Mouse (Mus musculus): ENCODE results near the gene Fkrp. TPM values are rescaled to one million over a fixed set of nuclear protein-coding genes. Genes with fewer than 3 reads are reported as not detected.

Fkrp gene
- polyA plus RNA-seq, 1 experiment: 7.2 TPM

GRCm38 (mm10) chr7:16845820-16846167, 29.3 kb upstream of the Fkrp start:
- H3K4me1 ChIP-seq (ENCODE audit: control insufficient read depth, insufficient read depth, low read length): peaks cover 11% of the 10 kb centered on the region
- no peak for TF ChIP-seq POLR2A (IDR thresholded peaks at IDR 0.05; ENCODE audit: borderline replicate concordance, control insufficient read depth, low read depth, low read length)
- no peak for TF ChIP-seq CTCF (IDR thresholded peaks at IDR 0.05; ENCODE audit: control insufficient read depth, insufficient read depth, low read length)
- WGBS: 23% methylated on average over 10 of the region's 10 CpGs
- H3K27ac ChIP-seq (ENCODE audit: control insufficient read depth, insufficient read depth, low read depth, low read length, poor library complexity): peak overlapping the region; percentile 86
- peak overlapping the region; percentile 77 for H3K4me3 ChIP-seq (replicated peaks; ENCODE audit: control insufficient read depth, low read depth, low read length)

GRCm38 (mm10) chr7:16845072-16845819, 28.7 kb upstream of the Fkrp start:
- TF ChIP-seq CTCF (IDR thresholded peaks at IDR 0.05; ENCODE audit: control insufficient read depth, insufficient read depth, low read length): no peak
- TF ChIP-seq POLR2A (IDR thresholded peaks at IDR 0.05; ENCODE audit: borderline replicate concordance, control insufficient read depth, low read depth, low read length): no peak
- peak overlapping the region; percentile 77 for H3K4me3 ChIP-seq (replicated peaks; ENCODE audit: control insufficient read depth, low read depth, low read length)
- 6% methylated on average over 14 of the region's 14 CpGs for WGBS
- peaks cover 11% of the 10 kb centered on the region for H3K4me1 ChIP-seq (ENCODE audit: control insufficient read depth, insufficient read depth, low read length)
- H3K27ac ChIP-seq (ENCODE audit: control insufficient read depth, insufficient read depth, low read depth, low read length, poor library complexity): peak overlapping the region; percentile 86

GRCm38 (mm10) chr7:16844696-16845071, 28.2 kb upstream of the Fkrp start:
- H3K4me1 ChIP-seq (ENCODE audit: control insufficient read depth, insufficient read depth, low read length): peaks cover 11% of the 10 kb centered on the region
- TF ChIP-seq CTCF (IDR thresholded peaks at IDR 0.05; ENCODE audit: control insufficient read depth, insufficient read depth, low read length): no peak
- H3K4me3 ChIP-seq (replicated peaks; ENCODE audit: control insufficient read depth, low read depth, low read length): peak overlapping the region; percentile 77
- 4% methylated on average over 3 of the region's 3 CpGs for WGBS
- peak overlapping the region; percentile 86 for H3K27ac ChIP-seq (ENCODE audit: control insufficient read depth, insufficient read depth, low read depth, low read length, poor library complexity)

- H3K4me3 ChIP-seq (replicated peaks; ENCODE audit: control insufficient read depth, low read depth, low read length): peak overlapping the region; percentile 83
- H3K27ac ChIP-seq (ENCODE audit: control insufficient read depth, insufficient read depth, low read depth, low read length, poor library complexity): peak overlapping the region; percentile 89
- TF ChIP-seq CTCF (IDR thresholded peaks at IDR 0.05; ENCODE audit: control insufficient read depth, insufficient read depth, low read length): no peak
- TF ChIP-seq POLR2A (IDR thresholded peaks at IDR 0.05; ENCODE audit: borderline replicate concordance, control insufficient read depth, low read depth, low read length): 0 out of 2 replicates have a peak, but pooled peaks have one; percentile 32
- under 1% methylated on average over 33 of the region's 33 CpGs for WGBS
- H3K4me1 ChIP-seq (ENCODE audit: control insufficient read depth, insufficient read depth, low read length): peaks cover 11% of the 10 kb centered on the region
Observed at GRCm38 (mm10) chr7:16843441-16844171, 27.1 kb upstream of the Fkrp start.

- TF ChIP-seq POLR2A (IDR thresholded peaks at IDR 0.05; ENCODE audit: borderline replicate concordance, control insufficient read depth, low read depth, low read length) (peak; percentile 85; the same call in 1 of the 2 replicates), CTCF (IDR thresholded peaks at IDR 0.05; ENCODE audit: control insufficient read depth, insufficient read depth, low read length) (no peak)
- peak within 1 kb of the TSS; percentile 83 for H3K4me3 ChIP-seq (replicated peaks; ENCODE audit: control insufficient read depth, low read depth, low read length)
- WGBS: under 1% methylated on average over 32 of the region's 32 CpGs
- peaks cover 13% of the 10 kb centered on the region for H3K4me1 ChIP-seq (ENCODE audit: control insufficient read depth, insufficient read depth, low read length)
- peak within 1 kb of the TSS; percentile 89 for H3K27ac ChIP-seq (ENCODE audit: control insufficient read depth, insufficient read depth, low read depth, low read length, poor library complexity)
Observed at GRCm38 (mm10) chr7:16842645-16843063, 26.1 kb upstream of the Fkrp start, which contains the start of gene Prkd2. Gene Prkd2, plus strand, starts transcription at chr7:16842902.

GRCm38 (mm10) chr7:16841561-16842560, 25.3 kb upstream of the Fkrp start:
- Histone ChIP-seq H3K4me3 (replicated peaks; ENCODE audit: control insufficient read depth, low read depth, low read length) (peak overlapping the region; percentile 83), H3K4me1 (ENCODE audit: control insufficient read depth, insufficient read depth, low read length) (peaks cover 13% of the 10 kb centered on the region), H3K27ac (ENCODE audit: control insufficient read depth, insufficient read depth, low read depth, low read length, poor library complexity) (peak overlapping the region; percentile 89)
- TF ChIP-seq CTCF (IDR thresholded peaks at IDR 0.05; ENCODE audit: control insufficient read depth, insufficient read depth, low read length) (no peak), POLR2A (IDR thresholded peaks at IDR 0.05; ENCODE audit: borderline replicate concordance, control insufficient read depth, low read depth, low read length) (no peak)
- WGBS: 10% methylated on average over 11 of the region's 11 CpGs

- peak overlapping the region; percentile 89 for H3K27ac ChIP-seq (ENCODE audit: control insufficient read depth, insufficient read depth, low read depth, low read length, poor library complexity)
- peaks cover 13% of the 10 kb centered on the region for H3K4me1 ChIP-seq (ENCODE audit: control insufficient read depth, insufficient read depth, low read length)
- H3K4me3 ChIP-seq (replicated peaks; ENCODE audit: control insufficient read depth, low read depth, low read length): no peak overlapping the region
- TF ChIP-seq POLR2A (IDR thresholded peaks at IDR 0.05; ENCODE audit: borderline replicate concordance, control insufficient read depth, low read depth, low read length): no peak
- TF ChIP-seq CTCF (IDR thresholded peaks at IDR 0.05; ENCODE audit: control insufficient read depth, insufficient read depth, low read length): no peak
- WGBS: 45% methylated on average over 4 of the region's 4 CpGs
Observed at GRCm38 (mm10) chr7:16841078-16841477, 24.5 kb upstream of the Fkrp start.
